Mouse (Mus musculus): ENCODE results near the gene Gm10762. TPM values are rescaled to one million over a fixed set of nuclear protein-coding genes. Genes with fewer than 3 reads are reported as not detected.
A peak's percentile ranks its signal among the peaks of the same experiment; 100 is the strongest.

Gm10762 gene
- total and polyA plus RNA-seq, 2 experiments from 2014 or later = 18.2 to 29.8 TPM

- Histone ChIP-seq H3K4me1 (ENCODE audit: insufficient read depth, low read length) (no peaks in the 10 kb centered on the region), H3K27ac (ENCODE audit: low read depth, low read length) (no peak overlapping the region), H3K9me3 (ENCODE audit: low read length) (no peaks in the 10 kb centered on the region), H3K4me2 (ENCODE audit: low read depth, low read length, poor library complexity, severe bottlenecking) (no peak overlapping the region), H3K27me3 (ENCODE audit: insufficient read depth, low read length) (no peaks in the 10 kb centered on the region), H3K4me3 (ENCODE audit: low read depth, low read length) (no peak overlapping the region), H3K36me3 (ENCODE audit: insufficient read depth, low read length) (no peaks in the 10 kb centered on the region), H3K9ac (replicated peaks; ENCODE audit: low read length, poor library complexity, severe bottlenecking) (no peak overlapping the region)
- TF ChIP-seq CTCF (IDR thresholded peaks at IDR 0.05) = no peak
- DNase-seq (ENCODE audit: low spot score) (no peak), ATAC-seq (ENCODE audit: low FRiP score) (no peak)
These were observed 13.3 kb downstream of the Gm10762 start for GRCm38 (mm10) chr2:128954186-128954585.

DNA sequence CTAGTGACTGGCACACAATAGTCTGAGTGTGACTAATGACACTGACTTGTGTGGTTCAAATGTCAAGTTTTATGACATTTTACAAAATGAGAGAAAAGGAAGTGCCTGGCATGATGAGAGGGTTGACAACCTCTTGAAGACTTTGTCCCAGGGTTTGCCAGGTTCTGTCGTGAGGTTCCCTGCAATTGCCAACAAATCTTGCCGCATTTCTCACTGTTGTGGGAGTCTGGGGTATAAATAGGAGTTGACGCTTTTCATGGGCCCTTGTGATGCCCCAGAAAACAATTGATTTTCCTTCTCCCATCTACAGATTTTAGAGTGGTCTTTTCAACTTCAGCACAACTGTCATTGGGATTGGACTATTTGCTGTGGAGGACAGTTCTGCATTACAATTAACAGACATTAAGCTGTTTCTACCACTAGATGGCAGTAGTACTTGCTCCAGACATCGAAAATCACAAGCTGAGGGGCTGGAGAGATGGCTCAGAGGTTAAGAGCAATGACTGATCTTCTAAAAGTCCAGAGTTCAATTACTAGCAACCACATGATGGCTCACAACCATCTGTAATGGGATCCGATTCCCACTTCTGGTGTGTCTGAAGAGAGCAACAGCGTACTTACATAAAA lies 19.4 kb downstream of the Gm10762 start:
- peak; percentile 81 for DNase-seq (ENCODE audit: low spot score)
- H3K36me3 ChIP-seq (ENCODE audit: insufficient read depth, low read length) = no peaks in the 10 kb centered on the region
- TF ChIP-seq CTCF (IDR thresholded peaks at IDR 0.05) = peak; percentile 92
- no peak overlapping the region for H3K4me3 ChIP-seq (ENCODE audit: low read depth, low read length)
- no peak overlapping the region for H3K9ac ChIP-seq (replicated peaks; ENCODE audit: low read length, poor library complexity, severe bottlenecking)
- H3K4me2 ChIP-seq (ENCODE audit: low read depth, low read length, poor library complexity, severe bottlenecking) = no peak overlapping the region
- H3K27ac ChIP-seq (ENCODE audit: low read depth, low read length) = no peak overlapping the region
- no peaks in the 10 kb centered on the region for H3K4me1 ChIP-seq (ENCODE audit: insufficient read depth, low read length)
- ATAC-seq (ENCODE audit: low FRiP score) = no peak
- no peaks in the 10 kb centered on the region for H3K27me3 ChIP-seq (ENCODE audit: insufficient read depth, low read length)
- no peaks in the 10 kb centered on the region for H3K9me3 ChIP-seq (ENCODE audit: low read length)
- WGBS = 33% methylated on average over 6 of the region's 6 CpGs

- Histone ChIP-seq H3K4me2 (ENCODE audit: low read depth, low read length, poor library complexity, severe bottlenecking) (peak within 1 kb of the TSS; percentile 74), H3K4me1 (ENCODE audit: insufficient read depth, low read length) (no peaks in the 10 kb centered on the region), H3K4me3 (ENCODE audit: low read depth, low read length) (peak within 1 kb of the TSS; percentile 85), H3K36me3 (ENCODE audit: insufficient read depth, low read length) (0 out of 2 replicates have a peak, but pooled peaks cover 3% of the 10 kb centered on the region), H3K27ac (ENCODE audit: low read depth, low read length) (peak within 1 kb of the TSS; percentile 83), H3K9ac (replicated peaks; ENCODE audit: low read length, poor library complexity, severe bottlenecking) (peak within 1 kb of the TSS; percentile 81), H3K9me3 (ENCODE audit: low read length) (no peaks in the 10 kb centered on the region), H3K27me3 (ENCODE audit: insufficient read depth, low read length) (no peaks in the 10 kb centered on the region)
- DNase-seq (ENCODE audit: low spot score) (peak; percentile 98), ATAC-seq (ENCODE audit: low FRiP score) (peak; percentile 94)
- 2% methylated on average over 65 of the region's 65 CpGs for WGBS
- TF ChIP-seq CTCF (IDR thresholded peaks at IDR 0.05) = no peak
These were observed 23.7 kb downstream of the Gm10762 start, which contains the start of gene Zc3h8 for GRCm38 (mm10) chr2:128943538-128944528. Gene Zc3h8, minus strand, starts transcription at chr2:128944077.

GRCm38 (mm10) chr2:128936256-128936655 lies 31.3 kb downstream of the Gm10762 start:
- no peak for ATAC-seq (ENCODE audit: low FRiP score)
- 92% methylated on average over 3 of the region's 3 CpGs for WGBS
- no peak overlapping the region for H3K4me2 ChIP-seq (ENCODE audit: low read depth, low read length, poor library complexity, severe bottlenecking)
- H3K4me1 ChIP-seq (ENCODE audit: insufficient read depth, low read length) = no peaks in the 10 kb centered on the region
- H3K9me3 ChIP-seq (ENCODE audit: low read length) = no peaks in the 10 kb centered on the region
- H3K27me3 ChIP-seq (ENCODE audit: insufficient read depth, low read length) = no peaks in the 10 kb centered on the region
- H3K36me3 ChIP-seq (ENCODE audit: insufficient read depth, low read length) = peaks cover 17% of the 10 kb centered on the region
- no peak for TF ChIP-seq CTCF (IDR thresholded peaks at IDR 0.05)
- no peak for DNase-seq (ENCODE audit: low spot score)
- H3K9ac ChIP-seq (replicated peaks; ENCODE audit: low read length, poor library complexity, severe bottlenecking) = no peak overlapping the region
- H3K4me3 ChIP-seq (ENCODE audit: low read depth, low read length) = no peak overlapping the region
- H3K27ac ChIP-seq (ENCODE audit: low read depth, low read length) = no peak overlapping the region

DNA sequence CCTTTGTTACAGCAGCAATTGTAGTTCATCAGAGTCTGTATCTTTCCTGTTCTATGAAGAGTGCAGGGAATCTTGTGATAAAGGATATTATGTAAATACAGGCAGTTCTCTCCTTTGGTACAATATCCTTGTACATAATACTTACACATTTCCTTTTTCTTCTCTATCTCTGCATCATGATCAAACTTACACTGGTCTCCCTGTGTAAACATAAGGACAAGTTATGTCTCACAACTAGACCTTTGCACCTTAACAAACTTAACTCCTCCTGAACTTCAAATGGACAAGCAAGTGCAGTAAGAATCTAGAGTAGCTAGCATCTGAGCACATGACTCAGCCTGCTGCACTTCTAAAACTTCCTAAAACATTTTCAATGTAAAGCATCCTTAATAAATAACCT lies 36.8 kb downstream of the Gm10762 start:
- Histone ChIP-seq H3K36me3 (ENCODE audit: insufficient read depth, low read length) (peaks cover 20% of the 10 kb centered on the region), H3K4me3 (ENCODE audit: low read depth, low read length) (no peak overlapping the region), H3K4me2 (ENCODE audit: low read depth, low read length, poor library complexity, severe bottlenecking) (no peak overlapping the region), H3K4me1 (ENCODE audit: insufficient read depth, low read length) (no peaks in the 10 kb centered on the region), H3K27ac (ENCODE audit: low read depth, low read length) (no peak overlapping the region), H3K9me3 (ENCODE audit: low read length) (no peaks in the 10 kb centered on the region), H3K27me3 (ENCODE audit: insufficient read depth, low read length) (no peaks in the 10 kb centered on the region), H3K9ac (replicated peaks; ENCODE audit: low read length, poor library complexity, severe bottlenecking) (no peak overlapping the region)
- no peak for TF ChIP-seq CTCF (IDR thresholded peaks at IDR 0.05)
- DNase-seq (ENCODE audit: low spot score) (no peak), ATAC-seq (ENCODE audit: low FRiP score) (no peak)

DNA sequence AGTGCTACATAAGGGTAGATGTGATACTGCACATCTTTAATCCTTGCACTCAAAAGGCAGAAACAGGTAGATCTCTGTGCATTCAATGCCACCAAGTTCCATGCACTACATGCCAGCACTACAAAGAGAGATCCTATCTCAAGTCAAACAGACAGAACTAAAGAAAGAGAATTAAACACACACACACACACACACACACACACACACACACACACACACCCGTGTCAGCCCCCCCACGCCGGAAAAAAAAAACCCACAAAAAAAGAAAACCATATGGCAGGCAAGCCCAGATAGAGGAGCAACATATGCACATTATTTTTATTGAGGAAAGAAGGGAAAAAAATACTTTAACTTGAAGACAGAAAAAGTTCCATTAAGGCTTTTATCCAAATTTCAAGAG lies 39.1 kb downstream of the Gm10762 start:
- H3K27ac ChIP-seq (ENCODE audit: low read depth, low read length) = no peak overlapping the region
- ATAC-seq (ENCODE audit: low FRiP score) (no peak), DNase-seq (ENCODE audit: low spot score) (no peak)
- H3K27me3 ChIP-seq (ENCODE audit: insufficient read depth, low read length) = no peaks in the 10 kb centered on the region
- H3K4me2 ChIP-seq (ENCODE audit: low read depth, low read length, poor library complexity, severe bottlenecking) = no peak overlapping the region
- peaks cover 27% of the 10 kb centered on the region for H3K36me3 ChIP-seq (ENCODE audit: insufficient read depth, low read length)
- H3K4me1 ChIP-seq (ENCODE audit: insufficient read depth, low read length) = no peaks in the 10 kb centered on the region
- no peak for TF ChIP-seq CTCF (IDR thresholded peaks at IDR 0.05)
- H3K4me3 ChIP-seq (ENCODE audit: low read depth, low read length) = no peak overlapping the region
- WGBS = 92% methylated on average over 3 of the region's 3 CpGs
- H3K9ac ChIP-seq (replicated peaks; ENCODE audit: low read length, poor library complexity, severe bottlenecking) = no peak overlapping the region
- H3K9me3 ChIP-seq (ENCODE audit: low read length) = no peaks in the 10 kb centered on the region

All from midbrain, postnatal 0 days (tissue).